16 mouse cellular contexts compared by ENCODE assay signal in genomic region chr8:67181741-67182140, GRCm38 (mm10).
A peak's percentile ranks its signal among the peaks of the same experiment; 100 is the strongest.
DNase-seq lines count a peak whose midpoint lies in the region; ATAC-seq lines count a peak whose summit lies in the region.
"Had no signal": no experiment of that assay in that cellular context is flagged by ENCODE, and none has a peak within 500 bp of the region (broad histone marks: within the 10 kb centered on the region; RNA-seq: fewer than 3 reads in every experiment).

No protein-coding gene starts in this region.

- ATAC-seq in megakaryocyte, adult 5-6 weeks (ENCODE audit: poor library complexity, severe bottlenecking), result no peak
- ATAC-seq: forebrain, embryonic 15.5 days; intestine, postnatal 0 days; liver, embryonic 12.5 days had no signal

- DNase-seq in layer of hippocampus, adult 11-12 months (ENCODE audit: low spot score), result peak; percentile 11
- no peak for DNase-seq in layer of hippocampus, adult 9-10 months (ENCODE audit: low spot score)
- DNase-seq in brain, adult 2 months (ENCODE audit: low read depth, low spot score), result peak; percentile 88
- DNase-seq in left cerebral cortex, adult 18-20 months (ENCODE audit: low spot score in 2 of 2), result peak; percentile 73 to 83
- peak; percentile 62 to 79 for DNase-seq in right cerebral cortex, adult 2 months (ENCODE audit: low spot score in 2 of 2)
- no peak for DNase-seq in cerebellum, adult 9-11 months
- no peak for DNase-seq in cerebellum, adult 9-10 months
- DNase-seq: cerebellum, adult 11 months; cerebellum, postnatal 36 days; gastrocnemius, postnatal 25 days; lung, embryonic 14.5 days; midbrain, embryonic 14.5 days had no signal

Comparison
In these comparisons a context has a peak if more than half of its experiments do, and no peak if none do; other contexts are left out.
1. DNase-seq: peak in layer of hippocampus, adult 11-12 months (single experiment), brain, adult 2 months (single experiment), left cerebral cortex, adult 18-20 months (2 of 2) and right cerebral cortex, adult 2 months (2 of 2); none in layer of hippocampus, adult 9-10 months (single experiment), cerebellum, adult 9-11 months (single experiment) and cerebellum, adult 9-10 months (single experiment).